Mouse (Mus musculus) intestine, postnatal 0 days (tissue): ENCODE results near the gene Cbarp. TPM values are rescaled to one million over a fixed set of nuclear protein-coding genes. Genes with fewer than 3 reads are reported as not detected.

Source experiments
- ATAC-seq: fragments of 200-750 bp; cut with Nextera tagmentation; 2 replicates; pipeline ENCODE4 v1.8.0; 2017; ENCODE audit warnings: mild to moderate bottlenecking, moderate TSS enrichment, moderate library complexity
- H3K27ac ChIP-seq: fragments of 300-500 bp; sonication (generic); 2 replicates; pipeline ENCODE4 v1.5.1; 2014; ENCODE audit warnings: mild to moderate bottlenecking, low read depth, low read length, moderate library complexity
- H3K27me3 ChIP-seq: fragments of 300-500 bp; sonication (generic); replicated peaks from 2 replicates; pipeline ENCODE4 v1.6.1; 2014; ENCODE audit warnings: low read length, mixed read lengths; ENCODE audit not compliant: control insufficient read depth, insufficient read depth
- H3K36me3 ChIP-seq: fragments of 300-500 bp; sonication (generic); 2 replicates; pipeline ENCODE4 v1.6.1; 2014; ENCODE audit warnings: mild to moderate bottlenecking, moderate library complexity; ENCODE audit not compliant: control insufficient read depth, insufficient read depth
- H3K4me1 ChIP-seq: fragments of 300-500 bp; sonication (generic); replicated peaks from 2 replicates; pipeline ENCODE4 v1.6.1; 2014; ENCODE audit warnings: antibody characterized with exemption, low read length, mixed read lengths; ENCODE audit not compliant: control insufficient read depth, insufficient read depth
- H3K4me2 ChIP-seq: fragments of 300-500 bp; sonication (generic); replicated peaks from 2 replicates; pipeline ENCODE4 v1.6.1; 2014; ENCODE audit warnings: low read depth, mild to moderate bottlenecking, moderate library complexity
- H3K4me3 ChIP-seq: fragments of 300-500 bp; sonication (generic); 2 replicates; pipeline ENCODE4 v1.5.1; 2014; ENCODE audit warnings: low read depth, low read length
- H3K9ac ChIP-seq: fragments of 300-500 bp; sonication (generic); 2 replicates; pipeline ENCODE4 v1.6.1; 2014; ENCODE audit warnings: mild to moderate bottlenecking, low read depth, low read length
- H3K9me3 ChIP-seq: fragments of 300-500 bp; sonication (generic); 2 replicates; pipeline ENCODE4 v1.6.1; 2016; ENCODE audit warnings: mixed run types; ENCODE audit not compliant: control insufficient read depth
- CTCF ChIP-seq: sonication (generic); IDR thresholded peaks from 2 replicates; pipeline ENCODE4 v1.5.1; 2016; ENCODE audit warnings: low read depth, mild to moderate bottlenecking, control low read depth, antibody characterized with exemption, moderate library complexity
- WGBS: fragments of 180-500 bp; shearing (Covaris S2); extraction: QIAGEN DNeasy Blood & Tissue Kit; methylation state at CpG from one replicate; pipeline ENCODE4 v1.1.7; 2014; 5-methylcytosine and 5-hydroxymethylcytosine counted together
- polyA plus RNA-seq: library from polyadenylated mRNA; unstranded; fragments of >200 nt; fragmentation: Nextera tagmentation; extraction: Ambion mirVana; gene quantifications from 2 replicates; pipeline ENCODE4 v1.2.1, GENCODE M21; 2015

The Cbarp gene
- polyA plus RNA-seq, result 2.1 and 2.7 TPM in 2 replicates

- peaks cover 11% of the 10 kb centered on the region; the same call in 1 of the 2 replicates for H3K4me1 ChIP-seq
- peaks cover 23% of the 10 kb centered on the region for H3K36me3 ChIP-seq
- no peaks in the 10 kb centered on the region for H3K9me3 ChIP-seq
- peak within 1 kb of the TSS; percentile 94 for H3K27ac ChIP-seq
- H3K4me3 ChIP-seq, result peak within 1 kb of the TSS; percentile 63
- no peak for ATAC-seq
- WGBS, result 77% methylated on average over 10 of the region's 10 CpGs
- no peak for TF ChIP-seq CTCF
- H3K27me3 ChIP-seq, result peaks cover 26% of the 10 kb centered on the region; the same call in 1 of the 2 replicates
- H3K4me2 ChIP-seq, result peak within 1 kb of the TSS; percentile 98
- no peak within 1 kb of the TSS for H3K9ac ChIP-seq
These were observed at the start of gene Cbarp for GRCm38 (mm10) chr10:80140666-80141035. Cbarp (minus strand) TSS chr10:80140835.

GRCm38 (mm10) chr10:80189999-80190398 is 49.4 kb upstream of the Cbarp start:
- Histone ChIP-seq H3K4me2 (peak overlapping the region; percentile 71), H3K4me1 (no peaks in the 10 kb centered on the region), H3K9ac (no peak overlapping the region), H3K27me3 (peaks cover 27% of the 10 kb centered on the region), H3K9me3 (no peaks in the 10 kb centered on the region), H3K27ac (no peak overlapping the region; the same call in 1 of the 2 replicates), H3K36me3 (peaks cover 3% of the 10 kb centered on the region; the same call in 1 of the 2 replicates), H3K4me3 (peak overlapping the region; percentile 42)
- ATAC-seq, result no peak
- no peak for TF ChIP-seq CTCF
- 26% methylated on average over 21 of the region's 21 CpGs for WGBS

- no peak for TF ChIP-seq CTCF
- WGBS, result 84% methylated on average over 15 of the region's 15 CpGs
- H3K9ac ChIP-seq, result no peak overlapping the region
These were observed 47.9 kb upstream of the Cbarp start for GRCm38 (mm10) chr10:80188453-80189024.

DNA sequence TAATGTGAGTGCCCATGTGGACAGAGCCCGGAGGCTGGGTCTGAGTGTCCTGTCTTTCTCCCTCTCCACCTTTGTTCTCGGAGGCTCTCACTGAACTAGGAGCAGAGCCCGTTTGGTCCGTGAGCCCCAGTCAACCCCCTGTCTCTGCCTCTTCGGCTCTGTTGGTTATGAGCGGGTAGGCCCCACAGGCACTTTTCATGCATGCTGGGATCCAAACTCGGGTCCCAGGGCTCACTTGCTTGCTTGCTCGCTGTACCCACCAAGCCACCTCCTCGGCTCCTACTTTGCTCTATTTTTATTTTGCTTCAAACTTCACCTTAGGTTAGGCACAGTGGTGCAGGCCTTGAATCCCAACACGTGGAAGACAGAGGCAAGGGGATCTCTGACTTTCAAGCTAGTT is 47.1 kb upstream of the Cbarp start:
- ATAC-seq, result no peak
- Histone ChIP-seq H3K9me3 (no peaks in the 10 kb centered on the region), H3K27me3 (peaks cover 27% of the 10 kb centered on the region), H3K4me2 (no peak overlapping the region), H3K27ac (no peak overlapping the region), H3K36me3 (peaks cover 3% of the 10 kb centered on the region; the same call in 1 of the 2 replicates), H3K9ac (no peak overlapping the region), H3K4me3 (no peak overlapping the region), H3K4me1 (no peaks in the 10 kb centered on the region)
- 93% methylated on average over 10 of the region's 10 CpGs for WGBS
- TF ChIP-seq CTCF, result no peak

More at GRCm38 (mm10) chr10:80188453-80189024, 47.9 kb upstream of the Cbarp start:
- Histone ChIP-seq H3K4me3 (no peak overlapping the region), H3K4me2 (no peak overlapping the region), H3K9me3 (no peaks in the 10 kb centered on the region), H3K4me1 (no peaks in the 10 kb centered on the region), H3K36me3 (peaks cover 3% of the 10 kb centered on the region; the same call in 1 of the 2 replicates), H3K27me3 (peaks cover 27% of the 10 kb centered on the region), H3K27ac (no peak overlapping the region)
- ATAC-seq, result no peak

DNA sequence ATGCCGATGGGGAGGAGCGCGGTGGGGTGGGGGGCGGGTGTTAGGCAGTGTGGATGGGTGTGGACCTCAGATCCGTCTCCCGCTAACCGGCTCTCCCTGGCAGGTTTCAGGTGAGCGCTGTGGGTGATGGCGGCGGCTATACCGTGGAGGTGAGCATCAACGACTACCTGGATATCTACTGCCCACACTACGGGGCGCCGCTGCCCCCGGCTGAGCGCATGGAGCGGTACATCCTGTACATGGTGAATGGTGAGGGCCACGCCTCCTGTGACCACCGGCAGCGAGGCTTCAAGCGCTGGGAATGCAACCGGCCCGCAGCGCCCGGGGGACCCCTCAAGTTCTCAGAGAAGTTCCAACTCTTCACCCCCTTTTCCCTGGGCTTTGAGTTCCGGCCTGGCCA is 46.0 kb upstream of the Cbarp start:
- no peak overlapping the region for H3K27ac ChIP-seq
- H3K9ac ChIP-seq, result no peak overlapping the region
- H3K4me2 ChIP-seq, result no peak overlapping the region
- no peak overlapping the region for H3K4me3 ChIP-seq
- no peak for TF ChIP-seq CTCF
- no peaks in the 10 kb centered on the region for H3K9me3 ChIP-seq
- ATAC-seq, result no peak
- H3K36me3 ChIP-seq, result peaks cover 3% of the 10 kb centered on the region; the same call in 1 of the 2 replicates
- 61% methylated on average over 27 of the region's 27 CpGs for WGBS
- peaks cover 18% of the 10 kb centered on the region for H3K27me3 ChIP-seq
- no peaks in the 10 kb centered on the region for H3K4me1 ChIP-seq

DNA sequence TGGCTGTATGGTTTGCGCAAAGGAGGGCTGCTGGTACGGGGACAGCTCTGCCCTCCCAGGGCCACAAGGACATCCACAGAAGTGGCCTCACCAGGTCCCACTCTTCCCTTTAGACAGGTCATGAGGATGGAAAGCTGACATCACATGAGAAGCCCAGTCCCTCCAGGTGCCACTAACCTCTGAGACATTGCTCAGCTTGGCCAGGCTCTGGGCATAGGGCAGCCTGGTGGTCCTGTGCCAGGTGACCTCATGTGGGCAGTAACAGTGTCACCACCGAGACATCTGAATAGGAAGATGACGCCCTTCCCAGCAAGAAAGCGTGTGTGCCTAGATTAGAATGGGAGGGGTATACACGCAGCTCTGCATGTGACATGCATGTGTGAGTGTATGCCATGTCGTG is 41.9 kb upstream of the Cbarp start:
- no peaks in the 10 kb centered on the region for H3K36me3 ChIP-seq
- no peak overlapping the region for H3K9ac ChIP-seq
- 90% methylated on average over 7 of the region's 7 CpGs for WGBS
- H3K4me2 ChIP-seq, result no peak overlapping the region
- TF ChIP-seq CTCF, result no peak
- ATAC-seq, result no peak
- no peak overlapping the region for H3K27ac ChIP-seq
- H3K9me3 ChIP-seq, result no peaks in the 10 kb centered on the region
- no peaks in the 10 kb centered on the region for H3K4me1 ChIP-seq
- no peak overlapping the region for H3K4me3 ChIP-seq
- no peaks in the 10 kb centered on the region for H3K27me3 ChIP-seq
